Mouse (Mus musculus) lung, adult 2 months (tissue): ENCODE data around the gene Ndufs4.

Experiments used
- CTCF ChIP-seq: fragments of 200-500 bp; IDR thresholded peaks from 2 replicates; pipeline ENCODE4 v1.5.1; 2011; ENCODE audit warnings: mild to moderate bottlenecking, low read length, control low read depth; ENCODE audit not compliant: insufficient read depth
- POLR2A ChIP-seq: fragments of 200-500 bp; IDR thresholded peaks from 2 replicates; pipeline ENCODE4 v1.6.1; 2011; ENCODE audit warnings: low read depth, mild to moderate bottlenecking, control low read depth, low read length, borderline replicate concordance; ENCODE audit errors: extremely low read depth

DNA sequence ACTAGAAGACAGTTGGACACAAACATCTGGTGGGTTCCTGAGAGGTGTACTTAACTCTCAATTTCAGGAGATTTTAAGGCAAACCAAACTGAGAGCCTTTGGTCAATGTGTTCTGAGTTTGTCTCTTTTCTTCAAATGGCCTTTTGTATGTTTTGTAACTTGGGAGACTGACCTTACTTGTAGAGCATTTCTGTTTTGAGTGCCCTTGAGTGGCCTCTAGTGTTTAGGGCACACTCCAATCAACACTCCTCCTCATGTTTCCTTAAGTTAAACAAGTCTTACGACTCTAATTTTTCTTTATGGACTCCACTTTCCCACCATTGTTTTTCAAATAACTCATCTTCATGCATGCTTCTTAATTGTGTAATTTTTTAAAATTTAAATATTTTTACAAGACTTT, 98.6 kb downstream of the Ndufs4 start:
- TF ChIP-seq CTCF (no peak), POLR2A (no peak)
